Comparison of ENCODE assay signal across 19 mouse cellular contexts in genomic region chr5:16184064-16184463, GRCm38 (mm10).
DNase-seq lines count a peak whose midpoint lies in the region; ATAC-seq and TF ChIP-seq lines count a peak whose summit lies in the region.
"Had no signal": no experiment of that assay in that cellular context is flagged by ENCODE, and none has a peak within 500 bp of the region (broad histone marks: within the 10 kb centered on the region; RNA-seq: fewer than 3 reads in every experiment).

No protein-coding gene starts in this region.

- ATAC-seq in midbrain, embryonic 16.5 days = 0 out of 2 replicates have a peak, but pooled peaks have one; percentile 51
- no peak for ATAC-seq in midbrain, embryonic 11.5 days (ENCODE audit: low FRiP score)

- TF ChIP-seq POLR2A in brain, embryonic 14.5 days (IDR thresholded peaks at IDR 0.05; ENCODE audit: borderline replicate concordance, extremely low read depth, insufficient read depth, insufficient read length, poor library complexity, severe bottlenecking) = no peak

- 0 out of 2 replicates have a peak, but pooled peaks cover 2% of the 10 kb centered on the region for H3K4me1 ChIP-seq in midbrain, embryonic 16.5 days (ENCODE audit: control insufficient read depth, insufficient read depth, low read length)
- H3K4me1 ChIP-seq in midbrain, embryonic 11.5 days (ENCODE audit: control insufficient read depth, insufficient read depth, low read length) = no peaks in the 10 kb centered on the region
- H3K4me1 ChIP-seq: embryonic facial prominence, embryonic 10.5 days; hindbrain, embryonic 13.5 days; kidney, embryonic 15.5 days had no signal

- DNase-seq in adrenal gland, adult (ENCODE audit: inconsistent age in 2 of 2, low spot score in 1 of 2) = peak; percentile 48 to 86
- no peak for DNase-seq in adrenal gland, postnatal 4 days (ENCODE audit: low spot score in 2 of 2)
- no peak for DNase-seq in midbrain, embryonic 11.5 days (ENCODE audit: low spot score, missing footprints)
- peak; percentile 88 for DNase-seq in Muller cell, postnatal 12 days (ENCODE audit: inconsistent ontology term)
- peak; percentile 22 for DNase-seq in brain, embryonic 14.5 days (ENCODE audit: low read depth)
- no peak for DNase-seq in gastrocnemius, postnatal 10 days
- DNase-seq in embryo, embryonic 10 days (ENCODE audit: low spot score) = no peak
- DNase-seq: cerebellum, adult 11 months; cerebellum, postnatal 25 days; gastrocnemius, postnatal 14 days; left cerebral cortex, postnatal 4 days; lung, adult 18-20 months; right cerebral cortex, postnatal 14 days; thymus, postnatal 36 days had no signal

- WGBS in midbrain, embryonic 16.5 days = 80% methylated on average over 1 of the region's 1 CpGs
- 88% methylated on average over 1 of the region's 1 CpGs for WGBS in midbrain, embryonic 11.5 days

- H3K4me3 ChIP-seq in midbrain, embryonic 16.5 days (ENCODE audit: low read depth, low read length) = no peak overlapping the region
- H3K4me3 ChIP-seq in midbrain, embryonic 11.5 days (ENCODE audit: low read depth, low read length) = no peak overlapping the region
- H3K4me3 ChIP-seq: embryonic facial prominence, embryonic 10.5 days; erythroblast, embryonic 14.5 days; hindbrain, embryonic 13.5 days; kidney, embryonic 15.5 days had no signal

- no peak overlapping the region for H3K27ac ChIP-seq in midbrain, embryonic 16.5 days (ENCODE audit: low read length)
- H3K27ac ChIP-seq in midbrain, embryonic 11.5 days (ENCODE audit: low read depth, low read length) = no peak overlapping the region
- H3K27ac ChIP-seq: embryonic facial prominence, embryonic 10.5 days; hindbrain, embryonic 13.5 days; kidney, embryonic 15.5 days had no signal

- H3K9me3 ChIP-seq in midbrain, embryonic 16.5 days (replicated peaks; ENCODE audit: control insufficient read depth, low read length, poor library complexity, severe bottlenecking) = no peaks in the 10 kb centered on the region
- no peaks in the 10 kb centered on the region for H3K9me3 ChIP-seq in midbrain, embryonic 11.5 days (ENCODE audit: control insufficient read depth, low read length)
- H3K9me3 ChIP-seq: embryonic facial prominence, embryonic 10.5 days; hindbrain, embryonic 13.5 days; kidney, embryonic 15.5 days had no signal

- no peak overlapping the region for H3K4me2 ChIP-seq in midbrain, embryonic 16.5 days (ENCODE audit: low read length)
- no peak overlapping the region for H3K4me2 ChIP-seq in midbrain, embryonic 11.5 days
- H3K4me2 ChIP-seq: hindbrain, embryonic 13.5 days; kidney, embryonic 15.5 days had no signal

- H3K9ac ChIP-seq in midbrain, embryonic 16.5 days (ENCODE audit: low read depth, low read length) = no peak overlapping the region
- H3K9ac ChIP-seq in midbrain, embryonic 11.5 days (ENCODE audit: low read length) = no peak overlapping the region
- H3K9ac ChIP-seq: hindbrain, embryonic 13.5 days; kidney, embryonic 15.5 days had no signal

- H3K27me3 ChIP-seq in midbrain, embryonic 16.5 days (ENCODE audit: control insufficient read depth, insufficient read depth, low read depth, low read length) = no peaks in the 10 kb centered on the region
- H3K27me3 ChIP-seq in midbrain, embryonic 11.5 days (ENCODE audit: control insufficient read depth, insufficient read depth, low read length) = no peaks in the 10 kb centered on the region
- H3K27me3 ChIP-seq: hindbrain, embryonic 13.5 days; kidney, embryonic 15.5 days had no signal

- no peak for TF ChIP-seq CTCF in brain, embryonic 14.5 days (IDR thresholded peaks at IDR 0.05; ENCODE audit: borderline replicate concordance, extremely low read depth, insufficient read depth, insufficient read length)

- no peaks in the 10 kb centered on the region for H3K36me3 ChIP-seq in midbrain, embryonic 16.5 days (ENCODE audit: control insufficient read depth, insufficient read depth, low read length)
- H3K36me3 ChIP-seq in midbrain, embryonic 11.5 days (ENCODE audit: control insufficient read depth, insufficient read depth, low read length) = no peaks in the 10 kb centered on the region
- H3K36me3 ChIP-seq: embryonic facial prominence, embryonic 10.5 days; hindbrain, embryonic 13.5 days; kidney, embryonic 15.5 days had no signal

Comparison
In these comparisons a context has a peak if more than half of its experiments do, and no peak if none do; other contexts are left out.
1. DNase-seq: peak in adrenal gland, adult (2 of 2), Muller cell, postnatal 12 days (single experiment) and brain, embryonic 14.5 days (single experiment); none in adrenal gland, postnatal 4 days (0 of 2), midbrain, embryonic 11.5 days (single experiment), gastrocnemius, postnatal 10 days (single experiment) and embryo, embryonic 10 days (single experiment).